Mouse (Mus musculus) urinary bladder, postnatal 25 days (tissue): Measurements from ENCODE around the gene Barhl1.

Source experiments
- DNase-seq: peaks from one replicate; pipeline ENCODE4 v3.0.0; 2022; ENCODE audit warnings: low spot score

Gene Barhl1

DNA sequence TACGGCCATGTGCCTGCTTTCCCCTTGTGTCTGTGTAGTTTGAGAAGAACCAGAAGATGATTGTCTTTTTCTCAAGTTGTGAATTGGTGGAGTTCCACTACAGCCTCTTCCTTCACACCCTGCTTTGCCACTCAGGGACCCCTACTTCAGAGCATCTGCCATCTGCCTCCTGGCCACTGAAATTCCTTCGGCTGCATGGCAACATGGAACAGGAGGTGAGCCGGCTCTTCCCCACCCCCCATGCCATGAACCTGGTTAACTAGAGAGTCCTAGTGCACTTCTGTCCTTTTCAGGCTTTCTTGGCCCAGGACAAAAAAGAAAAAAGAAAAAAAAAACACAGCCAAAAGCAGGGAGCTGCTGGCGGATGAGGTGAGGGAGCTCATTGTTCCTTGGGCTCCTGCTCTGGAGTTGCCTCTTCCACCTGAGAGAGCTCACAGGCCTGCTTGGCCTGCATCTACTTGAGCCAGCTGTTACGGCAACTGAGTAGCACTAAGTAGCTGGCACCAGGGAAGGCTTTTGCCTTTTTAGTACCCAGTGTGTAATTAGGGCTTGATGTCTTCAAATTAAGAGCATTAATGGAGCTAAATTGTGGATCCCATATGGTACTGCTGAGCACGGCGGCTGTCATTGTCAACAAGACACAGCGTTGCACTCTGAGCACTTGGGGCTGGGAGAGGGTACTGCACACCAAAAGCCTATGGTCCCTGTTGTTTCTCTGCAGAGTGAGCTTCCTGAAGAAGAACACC, 55.6 kb downstream of the Barhl1 start:
- no peak for DNase-seq

DNA sequence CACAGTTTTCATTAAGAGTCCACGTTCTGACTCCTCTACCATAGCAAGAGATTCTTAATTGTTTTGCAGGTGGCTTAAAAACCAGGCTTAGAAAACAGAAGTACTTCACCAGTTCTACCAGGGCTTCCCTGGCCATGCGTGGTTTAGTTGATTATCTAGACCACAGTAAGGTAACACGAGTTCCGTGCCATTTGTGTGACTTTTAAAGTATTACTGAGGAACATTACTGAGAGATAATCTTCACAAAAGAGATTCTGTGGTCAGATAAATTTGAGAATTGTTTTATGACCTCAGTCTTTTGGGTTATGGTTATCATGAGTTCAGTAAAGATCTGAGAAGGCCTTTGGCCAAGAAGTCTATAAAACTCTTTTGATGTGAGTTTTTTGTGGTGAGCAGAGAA, 57.2 kb downstream of the Barhl1 start:
- DNase-seq: no peak
